Mouse (Mus musculus) liver, postnatal 0 days (tissue): ENCODE data around the gene Hist1h2bg. TPM values are rescaled to one million over a fixed set of nuclear protein-coding genes. Genes with fewer than 3 reads are reported as not detected.
"Not testable (repeated sequence)": the region's sequence is repeated elsewhere in the genome, so short reads cannot be mapped to it uniquely, and the experiment has no call there.

Experiments
- ATAC-seq: fragments of 200-750 bp; cut with Nextera tagmentation; 2 replicates; pipeline ENCODE4 v1.8.0; 2017; ENCODE audit warnings: mild to moderate bottlenecking, moderate library complexity
- DNase-seq: peaks from one replicate; pipeline ENCODE4 v3.0.0-alpha.2; 2016
- H3K27ac ChIP-seq: fragments of 300-500 bp; sonication (generic); 2 replicates; pipeline ENCODE4 v1.5.1; 2014; ENCODE audit warnings: antibody characterized with exemption, moderate library complexity, mild to moderate bottlenecking, low read depth
- H3K27me3 ChIP-seq: fragments of 300-500 bp; sonication (generic); 2 replicates; pipeline ENCODE4 v1.6.1; 2014; ENCODE audit warnings: low read length, control low read depth, mixed read lengths; ENCODE audit not compliant: insufficient read depth
- H3K36me3 ChIP-seq: fragments of 300-500 bp; sonication (generic); replicated peaks from 2 replicates; pipeline ENCODE4 v1.6.1; 2014; ENCODE audit warnings: mild to moderate bottlenecking, control low read depth, low read length, moderate library complexity, mixed read lengths; ENCODE audit not compliant: insufficient read depth
- H3K4me1 ChIP-seq: fragments of 300-500 bp; sonication (generic); 2 replicates; pipeline ENCODE4 v1.6.1; 2014; ENCODE audit warnings: antibody characterized with exemption, mild to moderate bottlenecking, control low read depth; ENCODE audit not compliant: insufficient read depth
- H3K4me2 ChIP-seq: fragments of 300-500 bp; sonication (generic); 2 replicates; pipeline ENCODE4 v1.6.1; 2014; ENCODE audit warnings: low read depth, mild to moderate bottlenecking, low read length, moderate library complexity, mixed read lengths
- H3K4me3 ChIP-seq: fragments of 300-500 bp; sonication (generic); 2 replicates; pipeline ENCODE4 v1.5.1; 2014; ENCODE audit warnings: low read depth, low read length
- H3K9ac ChIP-seq: fragments of 300-500 bp; sonication (generic); replicated peaks from 2 replicates; pipeline ENCODE4 v1.6.1; 2014; ENCODE audit warnings: mild to moderate bottlenecking, moderate library complexity
- H3K9me3 ChIP-seq: fragments of 300-500 bp; sonication (generic); 2 replicates; pipeline ENCODE4 v1.6.1; 2016; ENCODE audit warnings: mild to moderate bottlenecking, control low read depth, low read length, mixed read lengths
- CTCF ChIP-seq: sonication (generic); IDR thresholded peaks from 2 replicates; pipeline ENCODE4 v1.5.1; 2016; ENCODE audit warnings: antibody characterized with exemption, low read depth
- EP300 ChIP-seq: IDR thresholded peaks from 2 replicates; pipeline ENCODE4 v1.6.1; 2016; ENCODE audit warnings: antibody characterized with exemption, low read depth, mild to moderate bottlenecking
- WGBS: fragments of 180-500 bp; shearing (Covaris S2); extraction: QIAGEN DNeasy Blood & Tissue Kit; methylation state at CpG from one replicate; pipeline ENCODE4 v1.1.7; 2014; ENCODE audit not compliant: insufficient replicate concordance; 5-methylcytosine and 5-hydroxymethylcytosine counted together
- polyA plus RNA-seq: library from polyadenylated mRNA; unstranded; fragments of >200 nt; fragmentation: Nextera tagmentation; extraction: Ambion mirVana; gene quantifications from 2 replicates; pipeline ENCODE4 v1.2.1, GENCODE M21; 2015

The Hist1h2bg gene
- polyA plus RNA-seq, 1 experiment from 2014 or later: 7.8 TPM

DNA sequence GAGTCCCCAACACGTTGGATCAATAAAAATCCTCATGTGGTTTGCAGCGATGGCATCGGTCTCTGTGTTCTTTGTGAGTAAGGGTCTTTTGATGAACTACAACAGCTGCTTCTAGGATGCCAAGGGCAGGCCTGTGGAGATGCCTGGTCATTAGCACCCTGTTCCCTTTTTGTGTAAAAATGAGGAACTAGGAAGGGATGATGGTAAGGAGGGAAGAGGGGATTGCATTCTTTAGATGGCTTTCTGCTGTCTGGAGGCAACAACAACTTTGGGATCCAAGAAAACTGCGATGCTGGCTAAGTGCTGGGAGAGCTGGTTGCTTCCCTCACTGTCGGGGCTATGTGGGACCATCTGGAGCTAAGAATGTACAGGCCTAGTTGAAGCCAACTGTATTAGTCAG lies 32.9 kb upstream of the Hist1h2bg start:
- no peak for TF ChIP-seq EP300

DNA sequence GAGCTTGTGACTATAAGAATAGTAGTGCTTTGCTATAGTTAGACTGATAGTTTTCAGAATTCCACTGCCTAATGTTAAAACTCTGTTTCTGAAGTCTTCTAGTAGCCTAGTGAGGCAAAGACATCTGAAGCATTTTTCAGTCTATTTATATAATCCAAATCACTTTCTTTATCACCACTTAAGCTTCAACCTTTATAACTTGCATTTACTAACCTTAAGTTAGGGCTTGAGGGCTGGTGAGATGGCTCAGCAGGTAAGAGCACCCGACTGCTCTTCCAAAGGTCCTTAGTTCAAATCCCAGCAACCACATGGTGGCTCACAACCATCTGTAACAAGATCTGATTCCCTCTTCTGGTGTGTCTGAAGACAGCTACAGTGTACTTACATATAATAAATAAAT lies 31.4 kb upstream of the Hist1h2bg start:
- WGBS: 67% methylated on average over 1 of the region's 1 CpGs
- H3K9ac ChIP-seq, H3K27ac ChIP-seq: not testable (repeated sequence)

More for the DNA sequence above, 32.9 kb upstream of the Hist1h2bg start:
- Histone ChIP-seq H3K4me1 (peaks cover 12% of the 10 kb centered on the region; the same call in 1 of the 2 replicates), H3K27me3 (no peaks in the 10 kb centered on the region), H3K27ac (peak overlapping the region; percentile 53), H3K9ac (no peak overlapping the region), H3K36me3 (no peaks in the 10 kb centered on the region), H3K4me2 (no peak overlapping the region), H3K9me3 (no peaks in the 10 kb centered on the region), H3K4me3 (no peak overlapping the region)
- ATAC-seq (no peak), DNase-seq (no peak)
- 70% methylated on average over 5 of the region's 5 CpGs for WGBS

DNA sequence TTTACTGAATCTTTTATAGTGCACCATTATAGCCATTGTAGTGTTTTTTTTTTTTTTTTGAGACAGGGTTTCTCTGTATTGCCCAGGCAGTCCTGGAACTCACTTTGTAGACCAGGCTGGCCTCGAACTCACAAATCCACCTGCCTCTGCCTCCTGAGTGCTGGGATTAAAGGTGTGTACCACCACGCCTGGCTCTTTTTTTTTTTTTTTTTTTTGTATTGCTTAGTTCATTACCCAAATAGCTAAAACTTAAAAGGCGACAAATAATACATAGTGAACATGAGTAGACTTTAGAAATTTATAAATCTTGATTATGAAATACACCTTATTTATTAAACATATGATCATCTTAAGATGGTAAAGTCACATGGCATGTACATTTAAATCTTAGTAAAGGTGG lies 29.7 kb upstream of the Hist1h2bg start:
- Histone ChIP-seq H3K4me2 (0 out of 2 replicates have a peak overlapping the region, but pooled peaks have one; percentile 77), H3K9me3 (no peaks in the 10 kb centered on the region), H3K4me1 (peaks cover 7% of the 10 kb centered on the region; the same call in 1 of the 2 replicates), H3K36me3 (no peaks in the 10 kb centered on the region), H3K4me3 (peak overlapping the region; percentile 50; the same call in 1 of the 2 replicates), H3K27ac (no peak overlapping the region), H3K27me3 (no peaks in the 10 kb centered on the region), H3K9ac (no peak overlapping the region)
- 81% methylated on average over 3 of the region's 3 CpGs for WGBS
- DNase-seq (no peak), ATAC-seq (no peak)
- no peak for TF ChIP-seq CTCF
- no peak for TF ChIP-seq EP300

More for the DNA sequence above, 31.4 kb upstream of the Hist1h2bg start:
- not testable (repeated sequence) for H3K36me3 ChIP-seq, ATAC-seq, H3K9me3 ChIP-seq, H3K27me3 ChIP-seq, H3K4me2 ChIP-seq, H3K4me1 ChIP-seq, H3K4me3 ChIP-seq, DNase-seq

DNA sequence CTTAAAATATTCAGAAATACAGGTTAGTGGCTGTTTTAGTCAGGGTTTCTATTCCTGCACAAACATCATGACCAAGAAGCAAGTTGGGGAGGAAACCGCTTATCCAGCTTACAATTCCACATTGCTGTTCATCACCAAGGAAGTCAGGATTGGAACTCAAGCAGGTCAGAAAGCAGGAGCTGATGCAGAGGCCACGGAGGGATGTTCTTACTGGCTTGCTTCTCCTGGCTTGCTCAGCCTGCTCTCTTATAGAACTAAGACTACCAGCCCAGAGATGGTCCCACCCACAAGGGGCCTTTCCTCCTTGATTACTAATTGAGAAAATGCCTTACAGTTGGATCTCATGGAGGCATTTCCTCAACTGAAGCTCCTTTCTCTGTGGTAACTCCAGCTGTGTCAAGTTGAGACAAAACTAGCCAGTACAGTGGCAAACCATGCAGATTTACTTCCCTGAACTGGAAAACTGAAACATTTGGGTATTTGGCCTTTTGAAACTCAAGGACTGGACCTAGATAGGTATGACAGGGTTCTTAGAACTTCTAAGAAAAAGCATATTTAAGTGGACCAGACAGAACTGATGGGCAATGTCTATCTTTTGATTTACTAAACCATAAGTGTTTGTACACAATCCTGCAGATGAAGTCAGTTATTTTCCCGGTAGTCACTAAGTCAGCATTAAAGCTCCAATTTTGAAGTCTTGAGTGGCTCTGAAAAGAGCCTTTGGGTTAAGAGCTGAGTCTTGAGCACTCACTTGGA lies 28.8 kb upstream of the Hist1h2bg start:
- H3K9me3 ChIP-seq, H3K36me3 ChIP-seq, DNase-seq, H3K27me3 ChIP-seq, ATAC-seq, H3K4me1 ChIP-seq: not testable (repeated sequence)
- Histone ChIP-seq H3K4me2 (peak overlapping the region; percentile 77), H3K9ac (peak overlapping the region; percentile 67), H3K27ac (peak overlapping the region; percentile 93), H3K4me3 (peak overlapping the region; percentile 50)
- WGBS: 11% methylated on average over 3 of the region's 3 CpGs

DNA sequence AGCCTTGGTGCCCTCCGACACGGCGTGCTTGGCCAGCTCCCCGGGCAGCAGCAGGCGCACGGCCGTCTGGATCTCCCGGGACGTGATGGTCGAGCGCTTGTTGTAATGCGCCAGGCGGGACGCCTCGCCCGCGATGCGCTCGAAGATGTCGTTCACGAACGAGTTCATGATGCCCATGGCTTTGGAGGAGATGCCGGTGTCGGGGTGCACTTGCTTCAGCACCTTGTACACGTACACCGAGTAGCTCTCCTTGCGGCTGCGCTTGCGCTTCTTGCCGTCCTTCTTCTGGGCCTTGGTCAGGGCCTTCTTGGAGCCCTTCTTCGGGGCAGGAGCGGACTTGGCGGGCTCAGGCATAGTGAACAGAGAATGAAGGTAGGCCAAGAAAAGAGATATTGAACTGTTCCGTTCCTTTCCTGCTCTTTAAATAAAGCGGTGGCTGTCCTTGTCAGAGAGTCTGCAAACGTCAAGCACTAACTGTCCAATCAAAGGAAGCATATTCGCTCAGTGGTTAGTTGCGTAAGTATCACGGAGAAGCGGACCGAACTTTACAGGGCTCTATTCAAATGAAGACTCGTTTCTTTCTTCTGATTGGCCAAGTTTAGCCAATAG lies 28.1 kb upstream of the Hist1h2bg start, which contains the start of gene Hist1h2bh:
TSS of gene Hist1h2bh (minus strand) at position 394 of the 609 bp plus-strand sequence.
- not testable (repeated sequence) for H3K9me3 ChIP-seq, H3K4me1 ChIP-seq, H3K36me3 ChIP-seq, H3K27me3 ChIP-seq
- Histone ChIP-seq H3K27ac (peak within 1 kb of the TSS; percentile 93), H3K4me3 (peak within 1 kb of the TSS; percentile 50), H3K4me2 (peak within 1 kb of the TSS; percentile 77), H3K9ac (peak within 1 kb of the TSS; percentile 81)
- TF ChIP-seq EP300: peak; percentile 21
- ATAC-seq: peak; percentile 88
- peak; percentile 76 for DNase-seq
- WGBS: 2% methylated on average over 28 of the region's 42 CpGs

DNA sequence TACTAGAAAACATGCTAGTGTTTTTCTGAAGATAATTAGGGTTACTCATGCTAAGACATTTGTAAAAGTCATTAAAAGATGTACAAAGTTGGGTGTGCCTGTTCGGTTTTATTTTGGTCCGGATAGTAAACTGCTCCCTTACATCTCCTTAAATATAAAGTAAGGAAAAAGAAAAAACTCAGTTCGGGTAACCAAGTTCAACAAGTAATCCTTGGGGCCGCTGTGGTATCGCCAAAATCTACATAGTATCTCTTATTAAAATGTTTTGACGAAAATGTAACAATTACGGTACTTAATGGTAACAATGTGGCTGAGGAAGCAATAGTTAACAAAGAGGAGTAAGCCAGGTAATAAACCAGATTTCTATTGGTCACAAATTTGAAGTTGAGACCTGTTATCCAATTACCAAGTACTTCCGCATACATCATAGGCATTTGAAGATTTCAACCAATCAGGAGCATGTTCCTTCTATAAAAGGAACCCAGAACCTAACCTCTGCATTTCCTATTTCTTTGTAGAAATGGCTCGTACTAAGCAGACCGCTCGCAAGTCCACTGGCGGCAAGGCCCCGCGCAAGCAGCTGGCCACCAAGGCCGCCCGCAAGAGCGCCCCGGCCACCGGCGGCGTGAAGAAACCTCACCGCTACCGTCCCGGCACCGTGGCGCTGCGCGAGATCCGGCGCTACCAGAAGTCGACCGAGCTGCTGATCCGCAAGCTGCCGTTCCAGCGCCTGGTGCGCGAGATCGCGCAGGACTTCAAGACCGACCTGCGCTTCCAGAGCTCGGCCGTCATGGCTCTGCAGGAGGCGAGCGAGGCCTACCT lies 27.0 kb upstream of the Hist1h2bg start, which contains the start of gene Hist1h3f:
TSS of gene Hist1h3f (plus strand) at position 88 of the 822 bp plus-strand sequence.
- Histone ChIP-seq H3K4me3 (peak within 1 kb of the TSS; percentile 50), H3K4me2 (peak within 1 kb of the TSS; percentile 77), H3K9ac (peak within 1 kb of the TSS; percentile 81), H3K4me1 (0 out of 2 replicates have a peak, but pooled peaks cover 3% of the 10 kb centered on the region), H3K27me3 (no peaks in the 10 kb centered on the region), H3K36me3 (no peaks in the 10 kb centered on the region), H3K9me3 (no peaks in the 10 kb centered on the region), H3K27ac (peak within 1 kb of the TSS; percentile 93)
- ATAC-seq (peak; percentile 83), DNase-seq (peak; percentile 69)
- peak; percentile 64 for TF ChIP-seq EP300
- TF ChIP-seq CTCF: no peak
- WGBS: under 1% methylated on average over 24 of the region's 45 CpGs

DNA sequence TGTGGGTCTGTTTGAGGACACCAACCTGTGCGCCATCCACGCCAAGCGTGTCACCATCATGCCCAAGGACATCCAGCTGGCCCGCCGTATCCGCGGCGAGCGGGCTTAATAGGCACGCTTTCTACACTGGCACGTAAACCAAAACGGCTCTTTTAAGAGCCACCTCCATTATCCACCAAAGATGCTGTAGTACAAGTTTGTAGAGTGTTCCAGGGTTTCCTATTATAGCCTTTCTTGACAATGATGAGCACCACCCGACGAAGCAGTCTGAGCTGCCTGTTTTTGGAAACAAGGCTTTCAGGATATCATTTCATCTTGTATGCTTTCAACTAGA lies 26.4 kb upstream of the Hist1h2bg start:
- H3K27me3 ChIP-seq, H3K9me3 ChIP-seq, DNase-seq, H3K36me3 ChIP-seq, ATAC-seq, H3K4me1 ChIP-seq: not testable (repeated sequence)
- 0% methylated on average over 11 of the region's 14 CpGs for WGBS
- Histone ChIP-seq H3K4me3 (peak overlapping the region; percentile 49), H3K9ac (peak overlapping the region; percentile 81), H3K4me2 (peak overlapping the region; percentile 77; the same call in 1 of the 2 replicates), H3K27ac (peak overlapping the region; percentile 93)
